Mouse (Mus musculus): ENCODE data around the gene Supt16.

DNA sequence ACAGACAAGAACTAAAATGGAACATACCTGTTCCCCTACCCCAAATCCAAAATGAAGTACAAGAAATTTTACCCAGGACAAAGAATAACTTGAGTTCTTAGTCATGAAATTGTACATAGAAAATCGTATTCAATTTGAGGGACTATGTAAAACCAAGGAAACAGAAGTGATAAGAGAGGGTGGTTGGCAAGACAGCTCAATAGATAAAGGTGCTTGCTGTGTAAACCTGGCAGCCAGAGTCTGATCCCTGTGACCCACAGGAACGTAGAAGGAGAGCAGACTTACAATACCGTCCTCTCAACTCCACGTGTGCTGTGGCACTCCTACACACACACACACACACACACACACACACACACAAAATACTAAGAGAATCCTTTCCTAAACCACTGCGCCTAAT lies 20.0 kb upstream of the Supt16 start:
- TF ChIP-seq POLR2A (IDR thresholded peaks at IDR 0.05; ENCODE audit: control insufficient read depth, low read depth, low read length) (no peak), CTCF (IDR thresholded peaks at IDR 0.05; ENCODE audit: control insufficient read depth, insufficient read depth, insufficient replicate concordance, low read depth, low read length) (no peak)
